Mouse (Mus musculus): ENCODE results near the gene Mthfsd. TPM values are rescaled to one million over a fixed set of nuclear protein-coding genes. Genes with fewer than 3 reads are reported as not detected.

The Mthfsd gene
- 13.4 TPM for polyA plus RNA-seq (2017; shearing (Covaris generic))

GRCm38 (mm10) chr8:121107668-121108656 is at the start of gene Mthfsd:
TSS of gene Mthfsd (minus strand) at chr8:121108392.

DNA sequence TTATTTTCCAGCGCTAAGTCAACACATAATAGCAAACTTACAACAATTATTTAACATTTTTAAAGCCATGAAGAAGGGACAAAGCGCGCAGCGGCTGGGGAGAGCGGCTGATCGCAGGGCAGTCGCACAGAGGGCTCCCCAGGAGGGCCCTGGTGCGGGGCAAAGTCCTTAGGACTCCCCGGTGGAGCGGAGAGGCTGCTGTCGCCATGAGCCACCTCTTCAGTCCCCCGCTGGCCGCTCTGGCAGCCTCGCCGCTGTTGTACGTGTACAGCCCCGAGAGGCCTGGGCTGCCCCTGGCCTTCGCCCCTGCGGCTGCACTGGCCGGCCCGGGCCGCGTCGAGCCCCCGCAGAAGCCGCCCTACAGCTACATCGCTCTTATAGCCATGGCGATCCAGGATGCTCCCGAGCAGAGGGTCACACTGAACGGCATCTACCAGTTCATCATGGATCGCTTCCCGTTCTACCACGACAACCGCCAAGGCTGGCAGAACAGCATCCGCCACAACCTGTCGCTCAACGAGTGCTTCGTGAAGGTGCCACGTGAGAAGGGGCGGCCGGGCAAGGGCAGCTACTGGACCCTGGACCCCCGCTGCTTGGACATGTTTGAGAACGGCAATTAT is 19.7 kb upstream of the Mthfsd start, which contains the start of gene Foxl1:
Gene Foxl1, plus strand, starts transcription at position 185 of the 620 bp plus-strand sequence.

GRCm38 (mm10) chr8:121115948-121116347 is 7.8 kb upstream of the Mthfsd start, which contains the start of gene Foxc2:
TSS of gene Foxc2 (plus strand) at chr8:121116171.

GRCm38 (mm10) chr8:121084210-121084951 is 23.8 kb downstream of the Mthfsd start, which contains the start of gene Foxf1:
TSS of gene Foxf1 (plus strand) at chr8:121084386.

Other genes with a start within 250 kb of the Mthfsd start
- gene Foxf1, start 24.0 kb downstream of the Mthfsd start, polyA plus RNA-seq (2017; shearing (Covaris generic)), result not detected
- gene Foxc2, start 7.8 kb upstream of the Mthfsd start, polyA plus RNA-seq (2017; shearing (Covaris generic)), result 0.16 TPM
- gene Foxl1, start 19.5 kb upstream of the Mthfsd start, polyA plus RNA-seq (2017; shearing (Covaris generic)), result not detected